Mouse (Mus musculus) midbrain, embryonic 13.5 days (tissue): ENCODE measurements around the gene E130218I03Rik. TPM values are rescaled to one million over a fixed set of nuclear protein-coding genes. Genes with fewer than 3 reads are reported as not detected.
A peak's percentile ranks its signal among the peaks of the same experiment; 100 is the strongest.
"Not testable (repeated sequence)": the region's sequence is repeated elsewhere in the genome, so short reads cannot be mapped to it uniquely, and the experiment has no call there.

Experiments
- ATAC-seq: fragments of 200-750 bp; cut with Nextera tagmentation; 2 replicates; pipeline ENCODE4 v1.8.0; 2017; ENCODE audit warnings: mild to moderate bottlenecking, moderate TSS enrichment, moderate library complexity
- H3K27ac ChIP-seq: fragments of 300-500 bp; sonication (generic); 2 replicates; pipeline ENCODE4 v1.5.1; 2015; ENCODE audit warnings: inconsistent platforms, mild to moderate bottlenecking, moderate library complexity
- H3K27me3 ChIP-seq: fragments of 300-500 bp; sonication (generic); 2 replicates; pipeline ENCODE4 v1.6.1; 2015; ENCODE audit warnings: mild to moderate bottlenecking, inconsistent platforms
- H3K36me3 ChIP-seq: fragments of 300-500 bp; sonication (generic); 2 replicates; pipeline ENCODE4 v1.6.1; 2015; ENCODE audit warnings: mild to moderate bottlenecking, inconsistent platforms
- H3K4me1 ChIP-seq: fragments of 300-500 bp; sonication (generic); replicated peaks from 2 replicates; pipeline ENCODE4 v1.6.1; 2015; ENCODE audit warnings: inconsistent platforms
- H3K4me2 ChIP-seq: fragments of 300-500 bp; sonication (generic); replicated peaks from 2 replicates; pipeline ENCODE4 v1.6.1; 2015; ENCODE audit warnings: moderate library complexity, mild to moderate bottlenecking, inconsistent platforms
- H3K4me3 ChIP-seq: fragments of 300-500 bp; sonication (generic); replicated peaks from 2 replicates; pipeline ENCODE4 v1.5.1; 2015; ENCODE audit warnings: mild to moderate bottlenecking, inconsistent platforms
- H3K9ac ChIP-seq: fragments of 300-500 bp; sonication (generic); replicated peaks from 2 replicates; pipeline ENCODE4 v1.6.1; 2015; ENCODE audit warnings: mild to moderate bottlenecking, inconsistent platforms
- H3K9me3 ChIP-seq: fragments of 300-500 bp; sonication (generic); 2 replicates; pipeline ENCODE4 v1.6.1; 2016; ENCODE audit warnings: mild to moderate bottlenecking, inconsistent platforms
- WGBS: fragments of 180-500 bp; shearing (Covaris S2); methylation state at CpG from one replicate; pipeline ENCODE4 v1.1.7; 2015; 5-methylcytosine and 5-hydroxymethylcytosine counted together
- polyA plus RNA-seq: library from polyadenylated mRNA; unstranded; fragments of >200 nt; fragmentation: Nextera tagmentation; extraction: Ambion mirVana; gene quantifications from 2 replicates; pipeline ENCODE4 v1.2.1, GENCODE M21; 2015

E130218I03Rik gene
- polyA plus RNA-seq, 1 experiment from 2014 or later = 0.62 TPM

- peak within 1 kb of the TSS; percentile 54 for H3K4me3 ChIP-seq
- H3K36me3 ChIP-seq = no peaks in the 10 kb centered on the region
- H3K9ac ChIP-seq = no peak within 1 kb of the TSS
- no peak for ATAC-seq
- H3K4me2 ChIP-seq = peak within 1 kb of the TSS; percentile 7; the same call in 1 of the 2 replicates
- H3K27ac ChIP-seq = no peak within 1 kb of the TSS
- H3K4me1 ChIP-seq = peaks cover 75% of the 10 kb centered on the region
- 1% methylated on average over 13 of the region's 13 CpGs for WGBS
- peaks cover 74% of the 10 kb centered on the region for H3K27me3 ChIP-seq
- H3K9me3 ChIP-seq = no peaks in the 10 kb centered on the region
These were observed 10.4 kb downstream of the E130218I03Rik start, which contains the start of gene Grrp1 for GRCm38 (mm10) chr4:134253722-134254324. Gene Grrp1, minus strand, starts transcription at chr4:134254106.

- Histone ChIP-seq H3K4me1 (peaks cover 69% of the 10 kb centered on the region), H3K27ac (no peak overlapping the region), H3K9me3 (no peaks in the 10 kb centered on the region), H3K4me2 (no peak overlapping the region), H3K9ac (no peak overlapping the region), H3K4me3 (no peak overlapping the region), H3K27me3 (peaks cover 63% of the 10 kb centered on the region), H3K36me3 (no peaks in the 10 kb centered on the region)
- 23% methylated on average over 3 of the region's 3 CpGs for WGBS
- ATAC-seq = no peak
These were observed 11.4 kb downstream of the E130218I03Rik start for GRCm38 (mm10) chr4:134254835-134255234.

- ATAC-seq = no peak
- Histone ChIP-seq H3K9ac (no peak overlapping the region), H3K27me3 (peaks cover 53% of the 10 kb centered on the region), H3K4me3 (no peak overlapping the region), H3K4me1 (peaks cover 59% of the 10 kb centered on the region), H3K4me2 (no peak overlapping the region), H3K9me3 (no peaks in the 10 kb centered on the region), H3K27ac (no peak overlapping the region), H3K36me3 (no peaks in the 10 kb centered on the region)
- WGBS = 14% methylated on average over 4 of the region's 4 CpGs
These were observed 12.4 kb downstream of the E130218I03Rik start for GRCm38 (mm10) chr4:134255854-134256253.

- Histone ChIP-seq H3K9me3 (no peaks in the 10 kb centered on the region), H3K4me1 (peaks cover 51% of the 10 kb centered on the region), H3K4me2 (no peak overlapping the region), H3K27me3 (peaks cover 46% of the 10 kb centered on the region), H3K36me3 (no peaks in the 10 kb centered on the region), H3K9ac (0 out of 2 replicates have a peak overlapping the region, but pooled peaks have one; percentile 14), H3K27ac (no peak overlapping the region), H3K4me3 (no peak overlapping the region)
- ATAC-seq = no peak
- 8% methylated on average over 19 of the region's 19 CpGs for whole genome bisulfite sequencing
These were observed 13.1 kb downstream of the E130218I03Rik start for GRCm38 (mm10) chr4:134256407-134257197.

- H3K4me3 ChIP-seq = no peak overlapping the region
- 6% methylated on average over 11 of the region's 11 CpGs for WGBS
- H3K27me3 ChIP-seq = peaks cover 38% of the 10 kb centered on the region
- no peaks in the 10 kb centered on the region for H3K9me3 ChIP-seq
- H3K4me1 ChIP-seq = peaks cover 43% of the 10 kb centered on the region
- H3K27ac ChIP-seq = no peak overlapping the region
- H3K9ac ChIP-seq = 0 out of 2 replicates have a peak overlapping the region, but pooled peaks have one; percentile 14
- no peaks in the 10 kb centered on the region for H3K36me3 ChIP-seq
- 0 out of 2 replicates have a peak, but pooled peaks have one; percentile 46 for ATAC-seq
- H3K4me2 ChIP-seq = no peak overlapping the region
These were observed 13.9 kb downstream of the E130218I03Rik start for GRCm38 (mm10) chr4:134257198-134258009.

GRCm38 (mm10) chr4:134258354-134258753, 14.9 kb downstream of the E130218I03Rik start:
- WGBS = 67% methylated on average over 11 of the region's 11 CpGs
- Histone ChIP-seq H3K9ac (no peak overlapping the region), H3K27ac (no peak overlapping the region), H3K4me1 (peaks cover 38% of the 10 kb centered on the region), H3K36me3 (no peaks in the 10 kb centered on the region), H3K27me3 (peaks cover 28% of the 10 kb centered on the region), H3K4me2 (no peak overlapping the region), H3K4me3 (no peak overlapping the region), H3K9me3 (no peaks in the 10 kb centered on the region)
- ATAC-seq = no peak

GRCm38 (mm10) chr4:134263191-134263590, 19.7 kb downstream of the E130218I03Rik start:
- 40% methylated on average over 6 of the region's 6 CpGs for WGBS
- H3K4me2 ChIP-seq = no peak overlapping the region
- H3K36me3 ChIP-seq = no peaks in the 10 kb centered on the region
- no peak for ATAC-seq
- no peak overlapping the region for H3K4me3 ChIP-seq
- H3K27me3 ChIP-seq = no peaks in the 10 kb centered on the region
- H3K9me3 ChIP-seq = no peaks in the 10 kb centered on the region
- H3K27ac ChIP-seq = no peak overlapping the region
- H3K4me1 ChIP-seq = no peaks in the 10 kb centered on the region
- H3K9ac ChIP-seq = no peak overlapping the region

GRCm38 (mm10) chr4:134265860-134266585, 22.6 kb downstream of the E130218I03Rik start:
- 76% methylated on average over 9 of the region's 9 CpGs for WGBS
- H3K4me1 ChIP-seq = no peaks in the 10 kb centered on the region
- no peak overlapping the region for H3K9ac ChIP-seq
- H3K9me3 ChIP-seq = no peaks in the 10 kb centered on the region
- H3K27me3 ChIP-seq = no peaks in the 10 kb centered on the region
- no peaks in the 10 kb centered on the region for H3K36me3 ChIP-seq
- H3K4me2 ChIP-seq = no peak overlapping the region
- H3K27ac ChIP-seq = no peak overlapping the region
- no peak overlapping the region for H3K4me3 ChIP-seq
- ATAC-seq = no peak

GRCm38 (mm10) chr4:134268102-134268655, 24.7 kb downstream of the E130218I03Rik start:
- H3K4me2 ChIP-seq = no peak overlapping the region
- 86% methylated on average over 19 of the region's 19 CpGs for WGBS
- no peak overlapping the region for H3K9ac ChIP-seq

GRCm38 (mm10) chr4:134269622-134270021, 26.2 kb downstream of the E130218I03Rik start:
- not testable (repeated sequence) for H3K9me3 ChIP-seq, H3K4me3 ChIP-seq, H3K4me1 ChIP-seq, H3K27ac ChIP-seq, H3K4me2 ChIP-seq, ATAC-seq, H3K9ac ChIP-seq, H3K27me3 ChIP-seq, H3K36me3 ChIP-seq

More at GRCm38 (mm10) chr4:134268102-134268655, 24.7 kb downstream of the E130218I03Rik start:
- H3K4me3 ChIP-seq = no peak overlapping the region
- no peaks in the 10 kb centered on the region for H3K36me3 ChIP-seq
- no peaks in the 10 kb centered on the region for H3K4me1 ChIP-seq
- H3K27me3 ChIP-seq = no peaks in the 10 kb centered on the region
- H3K9me3 ChIP-seq = no peaks in the 10 kb centered on the region
- no peak for ATAC-seq
- no peak overlapping the region for H3K27ac ChIP-seq

- no peaks in the 10 kb centered on the region for H3K27me3 ChIP-seq
- no peak for ATAC-seq
- no peak overlapping the region for H3K4me2 ChIP-seq
- H3K9me3 ChIP-seq = no peaks in the 10 kb centered on the region
- no peak overlapping the region for H3K27ac ChIP-seq
- H3K9ac ChIP-seq = no peak overlapping the region
- 85% methylated on average over 7 of the region's 7 CpGs for WGBS
- no peak overlapping the region for H3K4me3 ChIP-seq
- no peaks in the 10 kb centered on the region for H3K4me1 ChIP-seq
- peaks cover 5% of the 10 kb centered on the region for H3K36me3 ChIP-seq
These were observed 28.5 kb downstream of the E130218I03Rik start for GRCm38 (mm10) chr4:134271979-134272378.
